Mouse (Mus musculus) MEL (cell line): ENCODE measurements at regions not wholly inside any gene's neighbourhood (a gene's known extent, or its start where the extent isn't known, plus 50 kb on each side); places are given as distances from the start of the nearest gene placed in this dataset.

Experiments used
- DNase-seq: peaks from one replicate; pipeline ENCODE4 v3.0.0; 2011; ENCODE audit warnings: low read depth, low spot score
- H3K27ac ChIP-seq: 2 replicates; pipeline ENCODE4 v1.5.1; 2012; ENCODE audit warnings: low read depth, mild to moderate bottlenecking, control low read depth, low read length, moderate library complexity; ENCODE audit not compliant: control insufficient read depth
- H3K27me3 ChIP-seq, 2 experiments: fragments of 150-350 bp in 1 of 2; sonication (generic) in 1 of 2; 2 replicates each; pipeline ENCODE4 v1.6.1; 2012; ENCODE audit warnings: low read length in 2 of 2, mild to moderate bottlenecking in 2 of 2, improper control_type of control experiment in 1 of 2, moderate library complexity in 1 of 2; ENCODE audit not compliant: insufficient read depth in 2 of 2, control insufficient read depth in 1 of 2
- H3K36me3 ChIP-seq, 2 experiments: 2 replicates each; pipeline ENCODE4 v1.6.1; 2012 to 2014; ENCODE audit warnings: low read length in 2 of 2, improper control_type of control experiment in 1 of 2, inconsistent platforms in 1 of 2, mild to moderate bottlenecking in 1 of 2; ENCODE audit not compliant: insufficient read depth in 2 of 2, control insufficient read depth in 1 of 2
- H3K4me1 ChIP-seq, 2 experiments: fragments of 150-350 bp in 1 of 2; sonication (generic) in 1 of 2; 2 replicates each; pipeline ENCODE4 v1.6.1; 2012; ENCODE audit warnings: low read length in 2 of 2, improper control_type of control experiment in 1 of 2, mild to moderate bottlenecking in 1 of 2; ENCODE audit not compliant: insufficient read depth in 2 of 2, control insufficient read depth in 1 of 2
- H3K4me3 ChIP-seq, 2 experiments: fragments of 150-350 bp in 1 of 2; sonication (generic) in 1 of 2; 2 replicates each; pipeline ENCODE4 v1.5.1; 2012; ENCODE audit warnings: low read depth in 2 of 2, low read length in 2 of 2, mild to moderate bottlenecking in 2 of 2, moderate library complexity in 2 of 2, control low read depth in 1 of 2, improper control_type of control experiment in 1 of 2; ENCODE audit not compliant: control insufficient read depth in 1 of 2, insufficient read depth in 1 of 2
- H3K79me2 ChIP-seq: 2 replicates; pipeline ENCODE4 v1.6.1; 2012; ENCODE audit warnings: mild to moderate bottlenecking, low read length, moderate library complexity; ENCODE audit not compliant: control insufficient read depth, poor library complexity, insufficient read depth
- H3K9ac ChIP-seq: 2 replicates; pipeline ENCODE4 v1.6.1; 2012; ENCODE audit warnings: low read depth, mild to moderate bottlenecking, control low read depth, low read length, moderate library complexity; ENCODE audit not compliant: control insufficient read depth, poor library complexity, severe bottlenecking
- H3K9me3 ChIP-seq: fragments of 150-350 bp; sonication (generic); replicated peaks from 2 replicates; pipeline ENCODE4 v1.6.1; 2012; ENCODE audit warnings: mild to moderate bottlenecking, low read length, improper control_type of control experiment, moderate library complexity; ENCODE audit not compliant: insufficient read depth
- BHLHE40 ChIP-seq: IDR thresholded peaks from 2 replicates; pipeline ENCODE4 v1.6.1; 2012; ENCODE audit warnings: low read depth, mild to moderate bottlenecking, inconsistent platforms, low read length, improper control_type of control experiment, borderline replicate concordance
- CHD2 ChIP-seq: IDR thresholded peaks from 2 replicates; pipeline ENCODE4 v1.6.1; 2011; ENCODE audit warnings: low read length, improper control_type of control experiment
- CTCF ChIP-seq, 3 experiments: IDR thresholded peaks in 2 of 3; conservative IDR thresholded peaks in 1 of 3; 2 replicates each; pipeline ENCODE4 v1.5.1; 2011 to 2012; ENCODE audit warnings: low read length in 3 of 3, low read depth in 2 of 3, mild to moderate bottlenecking in 2 of 3, improper control_type of control experiment in 1 of 3, inconsistent platforms in 1 of 3, mixed read lengths in 1 of 3, moderate library complexity in 1 of 3; ENCODE audit not compliant: control insufficient read depth in 1 of 3, insufficient read depth in 1 of 3, poor library complexity in 1 of 3, severe bottlenecking in 1 of 3
- E2F4 ChIP-seq: IDR thresholded peaks from 2 replicates; pipeline ENCODE4 v1.6.1; 2011; ENCODE audit warnings: low read depth, low read length, improper control_type of control experiment, borderline replicate concordance
- ELF1 ChIP-seq: IDR thresholded peaks from 2 replicates; pipeline ENCODE4 v1.6.1; 2014; ENCODE audit warnings: low read depth, mild to moderate bottlenecking, inconsistent platforms, low read length, improper control_type of control experiment, moderate library complexity
- ETS1 ChIP-seq: IDR thresholded peaks from 2 replicates; pipeline ENCODE4 v1.6.1; 2012; ENCODE audit warnings: low read depth, mild to moderate bottlenecking, inconsistent platforms, low read length, improper control_type of control experiment, moderate library complexity
- GATA1 ChIP-seq: IDR thresholded peaks from 2 replicates; pipeline ENCODE4 v1.6.1; 2011; ENCODE audit warnings: low read depth, low read length, improper control_type of control experiment
- HCFC1 ChIP-seq: IDR thresholded peaks from 2 replicates; pipeline ENCODE4 v1.6.1; 2012; ENCODE audit warnings: low read depth, mild to moderate bottlenecking, inconsistent platforms, low read length, improper control_type of control experiment, moderate library complexity
- JUND ChIP-seq: IDR thresholded peaks from 2 replicates; pipeline ENCODE4 v1.6.1; 2011; ENCODE audit warnings: low read depth, mild to moderate bottlenecking, improper control_type of control experiment, low read length
- MAFK ChIP-seq: IDR thresholded peaks from 2 replicates; pipeline ENCODE4 v1.6.1; 2011; ENCODE audit warnings: low read depth, mild to moderate bottlenecking, low read length, improper control_type of control experiment, borderline replicate concordance
- MAX ChIP-seq: IDR thresholded peaks from 2 replicates; pipeline ENCODE4 v1.6.1; 2011; ENCODE audit warnings: low read length, improper control_type of control experiment
- MAZ ChIP-seq: IDR thresholded peaks from 2 replicates; pipeline ENCODE4 v1.6.1; 2012; ENCODE audit warnings: low read depth, mild to moderate bottlenecking, inconsistent platforms, low read length, improper control_type of control experiment
- MXI1 ChIP-seq: IDR thresholded peaks from 2 replicates; pipeline ENCODE4 v1.6.1; 2011; ENCODE audit warnings: mild to moderate bottlenecking, low read depth, low read length, improper control_type of control experiment
- NRF1 ChIP-seq: IDR thresholded peaks from 2 replicates; pipeline ENCODE4 v1.6.1; 2014; ENCODE audit warnings: low read depth, mild to moderate bottlenecking, inconsistent platforms, low read length, improper control_type of control experiment, moderate library complexity; ENCODE audit not compliant: poor library complexity, insufficient read depth, severe bottlenecking
- POLR2AphosphoS2 ChIP-seq: IDR thresholded peaks from 2 replicates; pipeline ENCODE4 v1.6.1; 2011; ENCODE audit warnings: low read length, improper control_type of control experiment
- POLR2AphosphoS5 ChIP-seq: IDR thresholded peaks from 2 replicates; pipeline ENCODE4 v1.6.1; 2012; ENCODE audit warnings: low read depth, borderline replicate concordance, mild to moderate bottlenecking, inconsistent platforms, low read length, moderate library complexity, mixed read lengths
- RCOR1 ChIP-seq: IDR thresholded peaks from 2 replicates; pipeline ENCODE4 v1.6.1; 2012; ENCODE audit warnings: low read depth, mild to moderate bottlenecking, inconsistent platforms, low read length, improper control_type of control experiment
- SMC3 ChIP-seq: IDR thresholded peaks from 2 replicates; pipeline ENCODE4 v1.6.1; 2011; ENCODE audit warnings: low read depth, low read length, improper control_type of control experiment
- TAL1 ChIP-seq: IDR thresholded peaks from 2 replicates; pipeline ENCODE4 v1.6.1; 2012; ENCODE audit warnings: mild to moderate bottlenecking, inconsistent platforms, low read length, moderate library complexity, mixed read lengths
- USF1 ChIP-seq: IDR thresholded peaks from 2 replicates; pipeline ENCODE4 v1.6.1; 2014; ENCODE audit warnings: low read depth, mild to moderate bottlenecking, inconsistent platforms, low read length, improper control_type of control experiment, moderate library complexity
- ZC3H11A ChIP-seq: IDR thresholded peaks from 2 replicates; pipeline ENCODE4 v1.6.1; 2012; ENCODE audit warnings: low read depth, mild to moderate bottlenecking, inconsistent platforms, low read length, improper control_type of control experiment
- ZKSCAN1 ChIP-seq: IDR thresholded peaks from 2 replicates; pipeline ENCODE4 v1.6.1; 2012; ENCODE audit warnings: low read depth, mild to moderate bottlenecking, inconsistent platforms, low read length, improper control_type of control experiment, moderate library complexity
- ZMIZ1 ChIP-seq: IDR thresholded peaks from 2 replicates; pipeline ENCODE4 v1.6.1; 2012; ENCODE audit warnings: low read depth, mild to moderate bottlenecking, inconsistent platforms, low read length, improper control_type of control experiment, moderate library complexity
- ZNF384 ChIP-seq: IDR thresholded peaks from 2 replicates; pipeline ENCODE4 v1.6.1; 2012; ENCODE audit warnings: low read depth, mild to moderate bottlenecking, inconsistent platforms, low read length, improper control_type of control experiment

DNA sequence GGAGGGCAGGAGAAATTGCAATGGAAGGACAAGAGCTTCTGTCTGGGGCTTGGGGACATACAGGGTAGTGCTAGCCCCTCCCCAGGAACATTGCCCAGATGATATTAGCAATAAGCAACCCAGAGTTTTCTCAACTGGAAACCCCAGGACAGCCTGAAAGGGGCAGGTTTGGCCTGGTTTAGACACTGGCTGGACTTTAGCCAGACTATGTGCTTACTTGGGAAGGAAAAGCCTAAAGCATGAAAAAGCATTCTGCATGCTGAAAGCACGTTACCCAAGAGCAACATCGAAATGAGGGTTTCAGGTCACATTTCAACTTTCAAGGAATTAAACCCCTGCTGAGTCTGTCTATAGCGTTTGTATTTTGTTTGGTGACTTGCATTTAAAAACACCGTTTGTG, 128.1 kb upstream of the Gm26657 start:
- Histone ChIP-seq H3K27ac (no peak overlapping the region), H3K9ac (no peak overlapping the region), H3K79me2 (no peaks in the 10 kb centered on the region), H3K27me3 (no peaks in the 10 kb centered on the region), H3K4me3 (no peak overlapping the region), H3K36me3 (no peaks in the 10 kb centered on the region), H3K9me3 (no peaks in the 10 kb centered on the region), H3K4me1 (no peaks in the 10 kb centered on the region)
- TF ChIP-seq RCOR1 (no peak), TAL1 (no peak), MAZ (no peak), MAX (no peak), MAFK (no peak), POLR2AphosphoS5 (no peak), NRF1 (no peak), ETS1 (no peak), POLR2AphosphoS2 (no peak), JUND (no peak), ZMIZ1 (no peak), BHLHE40 (no peak), ELF1 (no peak)
- no peak for DNase-seq

DNA sequence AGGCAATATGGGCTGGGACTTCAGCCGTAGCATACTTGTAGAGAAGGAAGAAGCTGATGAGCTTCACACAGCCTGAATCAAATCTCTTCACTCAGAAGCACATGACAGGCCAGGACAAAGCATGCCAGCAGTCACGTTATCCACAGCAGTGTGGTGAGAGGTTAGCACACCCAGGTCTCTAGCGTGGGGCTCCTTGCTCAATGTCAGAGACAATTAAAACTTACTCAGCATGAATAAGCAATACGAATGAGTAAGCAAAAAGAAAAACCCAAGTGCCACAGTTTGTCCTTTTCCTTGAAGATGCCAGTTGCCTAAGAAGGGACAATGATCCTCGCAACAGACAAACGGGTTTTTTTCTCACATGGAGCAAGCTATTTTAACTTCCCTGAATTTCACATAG, 129.6 kb upstream of the Gm26657 start:
- no peak overlapping the region for H3K27ac ChIP-seq
- H3K79me2 ChIP-seq: no peaks in the 10 kb centered on the region
- no peaks in the 10 kb centered on the region for H3K27me3 ChIP-seq
- no peak for DNase-seq
- H3K9me3 ChIP-seq: no peaks in the 10 kb centered on the region
- TF ChIP-seq GATA1: no peak
- no peak for TF ChIP-seq E2F4
- TF ChIP-seq ZNF384: no peak
- TF ChIP-seq USF1: no peak
- no peak for TF ChIP-seq SMC3
- no peak for TF ChIP-seq JUND
- no peak for TF ChIP-seq ZC3H11A
- no peak for TF ChIP-seq ZKSCAN1
- TF ChIP-seq CHD2: no peak
- no peak for TF ChIP-seq MXI1
- no peak for TF ChIP-seq HCFC1
- TF ChIP-seq CTCF (IDR thresholded peaks at IDR 0.05 in 2 of 3, conservative IDR thresholded peaks at IDR 0.05 in 1 of 3; ENCODE audit: control insufficient read depth in 1 of 3, insufficient read depth in 1 of 3, low read depth in 2 of 3, low read length in 3 of 3, poor library complexity in 1 of 3, severe bottlenecking in 1 of 3): no peak
- H3K9ac ChIP-seq: no peak overlapping the region
- no peaks in the 10 kb centered on the region for H3K4me1 ChIP-seq
- no peaks in the 10 kb centered on the region for H3K36me3 ChIP-seq
- no peak overlapping the region for H3K4me3 ChIP-seq
